In genomic region chr11:50483116-50483515, GRCm38 (mm10) we compare ENCODE assay signal across 18 mouse cellular contexts.
"Had no signal": no experiment of that assay in that cellular context is flagged by ENCODE, and none has a peak within 500 bp of the region (broad histone marks: within the 10 kb centered on the region; RNA-seq: fewer than 3 reads in every experiment).

No protein-coding gene starts in this region.

- DNase-seq: liver, postnatal 0 days; lung, adult 2 months; lung, postnatal 36 days; midbrain, embryonic 14.5 days; right cerebral cortex, postnatal 14 days; thymus, adult 18-20 months; thymus, postnatal 14 days; thymus, postnatal 36 days had no signal

- H3K36me3 ChIP-seq: liver, embryonic 15.5 days; lung, embryonic 15.5 days; midbrain, embryonic 12.5 days; neural tube, embryonic 12.5 days; neural tube, embryonic 15.5 days had no signal

- H3K27ac ChIP-seq: liver, embryonic 15.5 days; lung, embryonic 15.5 days; macrophage; midbrain, embryonic 12.5 days; neural tube, embryonic 12.5 days; neural tube, embryonic 15.5 days had no signal

- H3K4me1 ChIP-seq: liver, embryonic 15.5 days; lung, embryonic 15.5 days; megakaryocyte, embryonic 14.5 days had no signal

- ATAC-seq: liver, postnatal 0 days; lung, postnatal 0 days; midbrain, embryonic 16.5 days had no signal

- H3K4me2 ChIP-seq: liver, embryonic 15.5 days; lung, embryonic 15.5 days; midbrain, embryonic 12.5 days; neural tube, embryonic 12.5 days; neural tube, embryonic 15.5 days had no signal

- H3K4me3 ChIP-seq: liver, embryonic 15.5 days; lung, embryonic 15.5 days; megakaryocyte, embryonic 14.5 days; midbrain, embryonic 12.5 days; myocyte; neural tube, embryonic 12.5 days; neural tube, embryonic 15.5 days had no signal

- H3K9me3 ChIP-seq: liver, embryonic 15.5 days; lung, embryonic 15.5 days; midbrain, embryonic 12.5 days; neural tube, embryonic 12.5 days; neural tube, embryonic 15.5 days had no signal

- H3K9ac ChIP-seq: liver, embryonic 15.5 days; liver, postnatal 0 days; lung, embryonic 15.5 days; midbrain, embryonic 12.5 days; neural tube, embryonic 12.5 days; neural tube, embryonic 15.5 days had no signal

- H3K27me3 ChIP-seq: liver, embryonic 15.5 days; lung, embryonic 15.5 days; megakaryocyte, embryonic 14.5 days; midbrain, embryonic 12.5 days; neural tube, embryonic 12.5 days; neural tube, embryonic 15.5 days had no signal
